Mouse (Mus musculus) heart, embryonic 15.5 days (tissue): Measurements from ENCODE around the gene Adamts5. TPM values are rescaled to one million over a fixed set of nuclear protein-coding genes. Genes with fewer than 3 reads are reported as not detected.
A peak's percentile ranks its signal among the peaks of the same experiment; 100 is the strongest.

ENCODE experiments used
- ATAC-seq: fragments of 200-750 bp; cut with Nextera tagmentation; replicated peaks from 2 replicates; pipeline ENCODE4 v1.8.0; 2017; ENCODE audit warnings: low read depth, moderate TSS enrichment; ENCODE audit not compliant: insufficient number of reproducible peaks, insufficient read depth, low FRiP score
- H3K27ac ChIP-seq: fragments of 300-500 bp; sonication (generic); 2 replicates; pipeline ENCODE4 v1.5.1; 2015; ENCODE audit warnings: mild to moderate bottlenecking, inconsistent platforms
- H3K27me3 ChIP-seq: fragments of 300-500 bp; sonication (generic); 2 replicates; pipeline ENCODE4 v1.6.1; 2015; ENCODE audit warnings: inconsistent platforms
- H3K36me3 ChIP-seq: fragments of 300-500 bp; sonication (generic); 2 replicates; pipeline ENCODE4 v1.6.1; 2015; ENCODE audit warnings: mild to moderate bottlenecking, inconsistent platforms
- H3K4me1 ChIP-seq: fragments of 300-500 bp; sonication (generic); replicated peaks from 2 replicates; pipeline ENCODE4 v1.6.1; 2015; ENCODE audit warnings: inconsistent platforms
- H3K4me2 ChIP-seq: fragments of 300-500 bp; sonication (generic); 2 replicates; pipeline ENCODE4 v1.6.1; 2015; ENCODE audit warnings: inconsistent platforms, mild to moderate bottlenecking, moderate library complexity
- H3K4me3 ChIP-seq: fragments of 300-500 bp; sonication (generic); 2 replicates; pipeline ENCODE4 v1.5.1; 2015; ENCODE audit warnings: mild to moderate bottlenecking, inconsistent platforms
- H3K9ac ChIP-seq: fragments of 300-500 bp; sonication (generic); 2 replicates; pipeline ENCODE4 v1.6.1; 2015; ENCODE audit warnings: mild to moderate bottlenecking, inconsistent platforms
- H3K9me3 ChIP-seq: fragments of 300-500 bp; sonication (generic); replicated peaks from 2 replicates; pipeline ENCODE4 v1.6.1; 2016; ENCODE audit warnings: inconsistent platforms
- WGBS: fragments of 180-500 bp; shearing (Covaris S2); methylation state at CpG from one replicate; pipeline ENCODE4 v1.1.7; 2015; ENCODE audit warnings: mixed read lengths; 5-methylcytosine and 5-hydroxymethylcytosine counted together
- polyA plus RNA-seq: library from polyadenylated mRNA; unstranded; fragments of >200 nt; fragmentation: Nextera tagmentation; extraction: Ambion mirVana; gene quantifications from 2 replicates; pipeline ENCODE4 v1.2.1, GENCODE M21; 2015

The Adamts5 gene
- 3.8 and 5.4 TPM in 2 replicates for polyA plus RNA-seq

DNA sequence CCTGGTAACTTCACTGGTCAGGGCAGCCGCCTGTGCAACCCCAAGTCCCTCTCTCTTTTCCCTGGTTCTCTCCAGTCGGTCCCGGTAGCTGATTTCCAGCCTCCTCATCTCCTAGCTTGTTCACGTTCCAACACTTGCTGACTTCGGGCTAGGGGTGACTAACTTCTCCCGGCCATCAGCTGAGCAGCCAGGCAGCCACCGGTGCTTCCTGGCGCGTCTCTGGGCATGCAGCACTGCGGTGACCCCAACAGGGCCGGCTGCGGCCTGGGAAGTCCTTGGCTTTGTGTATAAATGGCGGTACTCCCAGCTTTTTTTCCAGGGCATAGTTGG, at the start of gene Adamts5:
Gene Adamts5, minus strand, starts transcription at position 248 of the 330 bp plus-strand sequence.
- Histone ChIP-seq H3K4me3 (peak within 1 kb of the TSS; percentile 66), H3K4me2 (peak within 1 kb of the TSS; percentile 97), H3K9me3 (no peaks in the 10 kb centered on the region), H3K9ac (peak within 1 kb of the TSS; percentile 54), H3K36me3 (no peaks in the 10 kb centered on the region), H3K27ac (peak within 1 kb of the TSS; percentile 64), H3K27me3 (peaks cover 8% of the 10 kb centered on the region), H3K4me1 (peaks cover 22% of the 10 kb centered on the region)
- WGBS = 10% methylated on average over 13 of the region's 13 CpGs
- ATAC-seq = no peak

DNA sequence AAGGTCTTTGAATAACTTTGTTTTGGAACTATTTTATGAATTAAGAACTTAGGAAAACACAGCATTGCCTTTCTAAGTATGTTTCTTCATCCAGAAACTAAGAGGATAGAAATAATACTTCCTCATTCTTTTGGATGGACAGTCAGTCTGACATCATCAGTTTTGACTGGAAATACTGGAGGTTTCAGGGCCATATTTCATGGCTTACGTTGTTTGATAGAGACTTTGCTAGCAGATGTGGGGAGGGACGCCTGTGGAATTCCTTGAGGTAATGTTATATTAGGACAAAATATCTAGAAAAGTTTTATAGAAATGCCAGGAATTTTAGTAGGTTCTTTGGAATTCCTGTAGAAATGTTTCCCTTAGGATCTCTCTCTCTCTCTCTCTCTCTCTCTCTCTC, 48.7 kb upstream of the Adamts5 start:
- Histone ChIP-seq H3K9ac (no peak overlapping the region), H3K4me1 (no peaks in the 10 kb centered on the region), H3K36me3 (no peaks in the 10 kb centered on the region), H3K27ac (no peak overlapping the region), H3K9me3 (no peaks in the 10 kb centered on the region), H3K4me2 (no peak overlapping the region), H3K4me3 (no peak overlapping the region), H3K27me3 (no peaks in the 10 kb centered on the region)
- no peak for ATAC-seq
- WGBS = 57% methylated on average over 2 of the region's 2 CpGs

DNA sequence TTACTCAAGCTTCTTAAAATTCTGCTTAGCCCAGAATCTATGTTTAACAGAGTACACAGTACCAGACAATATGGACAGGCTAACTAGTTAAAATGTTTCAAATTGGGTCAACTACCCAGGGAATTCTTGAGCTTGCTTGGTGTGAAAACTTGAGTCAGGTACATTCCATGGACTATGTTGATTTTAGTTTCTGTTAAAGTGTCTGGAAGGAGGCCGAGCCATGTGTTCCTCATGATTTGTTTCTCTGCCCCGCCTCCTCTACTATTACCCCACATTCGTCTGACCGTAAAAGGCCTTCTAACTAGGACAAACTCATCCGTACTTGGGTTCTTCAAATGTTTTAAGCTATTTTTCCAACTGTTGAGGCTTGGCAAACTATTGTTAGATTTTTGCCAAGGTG, 24.4 kb upstream of the Adamts5 start:
- Histone ChIP-seq H3K4me3 (no peak overlapping the region), H3K4me2 (no peak overlapping the region), H3K36me3 (no peaks in the 10 kb centered on the region), H3K4me1 (no peaks in the 10 kb centered on the region), H3K27ac (no peak overlapping the region), H3K9ac (no peak overlapping the region), H3K9me3 (no peaks in the 10 kb centered on the region), H3K27me3 (no peaks in the 10 kb centered on the region)
- 85% methylated on average over 5 of the region's 5 CpGs for WGBS
- ATAC-seq = no peak

DNA sequence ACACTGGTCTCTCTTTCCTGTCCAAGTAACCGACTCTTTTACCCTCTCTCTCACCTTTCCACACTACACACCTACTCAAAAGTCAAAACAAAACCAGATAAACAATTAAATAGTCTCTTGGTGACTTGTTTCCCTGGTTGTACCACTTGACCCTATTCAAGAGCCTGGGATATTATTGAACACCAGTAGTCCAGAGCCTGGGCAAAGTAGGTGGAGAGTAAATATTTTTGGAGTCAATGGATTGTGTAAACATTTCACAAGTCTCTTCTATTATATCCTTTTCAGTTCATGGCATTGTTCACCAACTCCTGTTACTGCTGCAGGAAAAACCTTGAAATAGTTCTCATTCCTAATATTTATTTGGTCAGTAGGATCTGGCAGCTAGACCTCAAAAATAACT, 20.8 kb upstream of the Adamts5 start:
- Histone ChIP-seq H3K27me3 (no peaks in the 10 kb centered on the region), H3K27ac (no peak overlapping the region), H3K4me1 (no peaks in the 10 kb centered on the region), H3K4me2 (no peak overlapping the region), H3K9me3 (no peaks in the 10 kb centered on the region), H3K9ac (no peak overlapping the region), H3K4me3 (no peak overlapping the region), H3K36me3 (no peaks in the 10 kb centered on the region)
- WGBS = 42% methylated on average over 1 of the region's 1 CpGs
- no peak for ATAC-seq

DNA sequence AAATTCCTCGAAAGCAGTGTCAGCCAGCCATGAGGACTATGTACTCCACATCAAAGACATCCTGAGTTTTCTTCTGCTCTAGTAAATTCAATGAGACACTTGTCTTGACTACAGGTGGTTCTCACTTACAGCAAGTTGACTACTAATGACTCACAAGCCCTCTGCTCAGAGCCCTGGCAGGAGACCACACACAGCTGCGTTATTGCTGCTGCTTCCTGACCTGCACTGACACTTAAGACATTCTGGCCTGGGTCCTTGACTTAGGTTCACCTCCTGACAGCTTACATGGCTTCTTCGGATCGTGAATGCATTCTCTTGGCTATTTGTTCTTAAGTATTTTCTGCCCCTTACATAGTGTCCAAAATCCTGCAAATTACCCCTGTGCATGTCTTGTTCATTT, 18.5 kb upstream of the Adamts5 start:
- H3K9me3 ChIP-seq = no peaks in the 10 kb centered on the region
- H3K4me1 ChIP-seq = no peaks in the 10 kb centered on the region
- no peak for ATAC-seq
- no peak overlapping the region for H3K4me2 ChIP-seq
- WGBS = 72% methylated on average over 4 of the region's 4 CpGs
- H3K9ac ChIP-seq = no peak overlapping the region
- no peak overlapping the region for H3K4me3 ChIP-seq
- no peak overlapping the region for H3K27ac ChIP-seq
- no peaks in the 10 kb centered on the region for H3K27me3 ChIP-seq
- H3K36me3 ChIP-seq = no peaks in the 10 kb centered on the region

DNA sequence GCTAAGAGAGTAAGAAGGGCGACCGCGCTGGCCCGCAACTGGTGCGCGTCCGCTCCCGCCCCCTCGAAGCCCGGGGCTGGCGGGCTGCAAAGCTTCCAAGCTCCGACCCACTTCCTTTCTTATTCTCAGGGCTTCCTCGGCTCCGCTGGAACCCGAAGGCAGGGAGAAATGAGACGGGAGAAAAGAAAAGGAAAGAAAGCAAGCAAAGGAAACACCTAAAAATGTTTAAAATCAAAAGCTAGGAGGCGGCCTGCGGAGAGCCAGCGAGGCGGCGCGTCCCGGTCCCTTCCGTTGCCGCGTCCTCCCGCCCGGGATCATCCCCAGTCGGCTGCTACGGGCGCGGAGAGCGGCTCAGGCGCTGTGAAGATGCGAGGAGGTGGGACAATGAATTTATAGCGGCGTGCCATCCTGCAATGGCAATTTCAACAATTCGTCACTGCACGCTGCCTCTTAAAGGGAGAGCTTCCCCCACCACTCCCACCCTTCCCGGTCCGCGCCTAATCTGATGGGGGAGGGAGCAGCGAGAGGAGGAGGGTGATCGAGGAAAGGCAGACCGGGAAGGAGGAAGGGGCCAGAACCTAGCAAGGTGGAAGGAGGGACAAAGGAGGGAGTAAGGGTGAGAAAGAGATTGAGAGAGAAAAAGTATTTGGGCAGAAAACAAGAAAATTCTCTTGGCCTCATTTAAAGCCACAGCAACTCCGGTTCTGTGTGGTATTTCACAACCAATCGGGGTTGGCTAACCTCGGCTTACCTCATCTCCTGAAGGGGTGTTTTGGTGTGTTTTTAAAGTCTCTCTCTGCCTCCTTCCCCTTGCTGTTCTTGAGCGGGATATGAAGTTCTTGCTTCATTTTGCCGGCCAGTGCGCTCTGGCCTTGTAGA, 687 bp downstream of the Adamts5 start:
- H3K9me3 ChIP-seq = no peaks in the 10 kb centered on the region
- peaks cover 22% of the 10 kb centered on the region for H3K4me1 ChIP-seq
- peak overlapping the region; percentile 64 for H3K27ac ChIP-seq
- H3K4me3 ChIP-seq = peak overlapping the region; percentile 66
- ATAC-seq = peak; percentile 51
- H3K4me2 ChIP-seq = peak overlapping the region; percentile 97
- peaks cover 8% of the 10 kb centered on the region for H3K27me3 ChIP-seq
- H3K36me3 ChIP-seq = no peaks in the 10 kb centered on the region
- WGBS = under 1% methylated on average over 51 of the region's 51 CpGs
- peak overlapping the region; percentile 54 for H3K9ac ChIP-seq

DNA sequence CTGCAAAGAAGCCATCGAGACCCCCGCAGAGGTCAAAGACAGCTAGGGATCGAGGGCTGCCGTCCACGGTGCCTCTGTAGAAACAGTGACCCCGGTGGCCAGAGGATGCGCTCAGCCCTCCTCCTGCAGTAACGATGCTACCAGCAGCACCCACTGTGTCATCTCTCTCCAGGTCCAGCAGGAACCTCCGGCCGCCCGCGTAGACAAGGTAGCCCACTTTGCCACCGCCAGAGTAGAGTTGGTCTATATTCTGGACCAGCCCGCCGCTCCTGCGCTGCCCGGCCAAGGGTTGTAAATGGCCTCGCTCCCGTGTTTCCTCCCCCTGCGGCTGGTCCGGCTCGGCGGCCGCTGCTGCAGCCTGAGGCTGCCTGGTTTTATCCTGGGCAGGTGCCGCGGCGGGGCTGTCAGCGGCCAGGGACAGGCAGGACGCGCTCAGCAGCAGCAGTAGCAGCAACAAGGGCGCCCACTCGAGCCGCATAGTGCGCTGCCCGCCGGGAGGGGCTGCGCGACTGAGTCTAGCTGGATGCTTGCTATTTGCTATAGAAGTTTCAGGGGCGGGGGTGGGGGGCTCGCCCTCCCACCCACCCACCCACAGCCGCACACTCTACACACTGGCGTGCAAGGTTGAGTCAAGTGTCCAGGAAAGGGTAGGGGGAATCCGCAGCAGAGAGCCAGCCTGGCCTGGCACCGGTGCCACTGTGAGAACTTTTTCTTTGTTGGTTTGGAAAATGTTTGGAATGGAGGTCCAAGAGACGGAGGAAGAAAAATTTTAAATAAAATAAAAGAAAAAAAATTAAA, 1.6 kb downstream of the Adamts5 start:
- Histone ChIP-seq H3K4me3 (peak overlapping the region; percentile 66), H3K4me2 (peak overlapping the region; percentile 97), H3K9me3 (no peaks in the 10 kb centered on the region), H3K27me3 (peaks cover 8% of the 10 kb centered on the region), H3K27ac (peak overlapping the region; percentile 64), H3K4me1 (peaks cover 22% of the 10 kb centered on the region), H3K9ac (peak overlapping the region; percentile 54), H3K36me3 (no peaks in the 10 kb centered on the region)
- WGBS = 1% methylated on average over 45 of the region's 45 CpGs
- ATAC-seq = peak; percentile 59; the same call in 1 of the 2 replicates

DNA sequence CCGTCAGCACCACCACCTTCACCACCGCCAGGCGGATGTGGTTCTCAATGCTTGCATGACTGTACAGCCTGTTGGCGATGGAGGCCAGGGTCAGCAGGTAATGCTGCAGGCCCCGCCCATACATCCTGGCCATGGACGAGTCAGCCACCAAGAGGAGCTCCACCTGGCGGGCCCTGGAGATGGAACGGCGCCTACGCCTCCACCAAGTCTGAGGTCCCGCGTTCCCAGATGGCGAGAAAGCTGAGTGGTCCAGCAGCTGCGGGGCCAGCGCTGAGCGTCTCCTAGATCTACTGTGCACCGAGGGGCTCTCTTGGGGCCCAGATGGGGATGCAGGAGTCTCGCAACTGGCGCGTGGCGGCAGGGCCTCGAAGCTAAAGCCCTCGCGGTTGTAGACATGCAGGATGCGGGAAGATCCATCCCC, 2.3 kb downstream of the Adamts5 start:
- ATAC-seq = no peak; the same call in 1 of the 2 replicates
- WGBS = 17% methylated on average over 25 of the region's 25 CpGs
- H3K9ac ChIP-seq = peak overlapping the region; percentile 54

DNA sequence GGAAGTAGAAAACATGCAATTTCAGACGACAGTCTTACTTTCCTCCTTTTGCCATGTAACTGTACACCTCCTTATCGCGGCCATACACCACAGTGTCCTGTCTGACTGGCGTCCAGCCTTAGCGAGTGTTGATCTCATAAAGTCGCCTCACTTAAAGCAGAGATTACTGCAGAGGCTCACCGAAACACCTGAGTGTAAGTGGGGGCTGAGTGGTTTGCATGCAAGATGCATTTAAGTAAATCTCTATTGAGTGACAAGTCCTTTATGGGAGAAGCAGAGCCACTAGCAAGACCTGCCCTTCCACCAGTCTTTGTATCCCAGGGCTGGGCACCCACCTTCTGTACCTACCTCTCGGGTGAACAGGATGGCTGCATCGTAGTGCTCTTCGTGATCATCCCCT, 2.8 kb downstream of the Adamts5 start:
- 63% methylated on average over 10 of the region's 10 CpGs for WGBS
- H3K9ac ChIP-seq = no peak overlapping the region; the same call in 1 of the 2 replicates
- ATAC-seq = no peak

More for the DNA sequence above, 2.3 kb downstream of the Adamts5 start:
- Histone ChIP-seq H3K4me1 (peaks cover 22% of the 10 kb centered on the region), H3K27ac (peak overlapping the region; percentile 64), H3K36me3 (no peaks in the 10 kb centered on the region), H3K4me3 (peak overlapping the region; percentile 66), H3K4me2 (peak overlapping the region; percentile 97), H3K9me3 (no peaks in the 10 kb centered on the region), H3K27me3 (peaks cover 8% of the 10 kb centered on the region)

DNA sequence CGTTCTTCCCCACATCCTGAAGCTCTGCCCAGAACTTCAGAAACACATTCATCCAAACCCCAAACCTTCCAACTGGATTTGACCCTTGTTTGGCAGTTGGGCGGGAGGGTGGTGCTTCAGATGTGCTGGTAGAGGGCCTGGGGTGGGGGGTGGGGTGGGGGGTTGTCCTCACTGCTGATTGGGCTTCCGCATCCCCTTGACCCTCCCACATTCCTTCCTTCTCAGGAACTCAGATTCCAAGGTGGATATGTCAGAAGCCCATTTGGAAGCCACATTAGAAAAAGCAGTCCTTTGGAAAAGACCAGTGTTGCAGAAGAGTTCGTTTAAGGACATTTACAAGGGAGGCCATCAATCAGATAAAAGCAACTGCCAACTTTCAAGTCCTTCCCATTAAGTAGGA, 3.2 kb downstream of the Adamts5 start:
- Histone ChIP-seq H3K9me3 (no peaks in the 10 kb centered on the region), H3K4me1 (peaks cover 22% of the 10 kb centered on the region), H3K9ac (no peak overlapping the region), H3K4me2 (peak overlapping the region; percentile 97), H3K27me3 (peaks cover 8% of the 10 kb centered on the region), H3K27ac (peak overlapping the region; percentile 64; the same call in 1 of the 2 replicates), H3K36me3 (no peaks in the 10 kb centered on the region), H3K4me3 (peak overlapping the region; percentile 66)
- ATAC-seq = no peak
- WGBS = 48% methylated on average over 4 of the region's 4 CpGs

More for the DNA sequence above, 2.8 kb downstream of the Adamts5 start:
- H3K4me2 ChIP-seq = peak overlapping the region; percentile 97
- no peaks in the 10 kb centered on the region for H3K9me3 ChIP-seq
- H3K27me3 ChIP-seq = peaks cover 8% of the 10 kb centered on the region
- H3K36me3 ChIP-seq = no peaks in the 10 kb centered on the region
- peak overlapping the region; percentile 66 for H3K4me3 ChIP-seq
- peak overlapping the region; percentile 64; the same call in 1 of the 2 replicates for H3K27ac ChIP-seq
- H3K4me1 ChIP-seq = peaks cover 22% of the 10 kb centered on the region

DNA sequence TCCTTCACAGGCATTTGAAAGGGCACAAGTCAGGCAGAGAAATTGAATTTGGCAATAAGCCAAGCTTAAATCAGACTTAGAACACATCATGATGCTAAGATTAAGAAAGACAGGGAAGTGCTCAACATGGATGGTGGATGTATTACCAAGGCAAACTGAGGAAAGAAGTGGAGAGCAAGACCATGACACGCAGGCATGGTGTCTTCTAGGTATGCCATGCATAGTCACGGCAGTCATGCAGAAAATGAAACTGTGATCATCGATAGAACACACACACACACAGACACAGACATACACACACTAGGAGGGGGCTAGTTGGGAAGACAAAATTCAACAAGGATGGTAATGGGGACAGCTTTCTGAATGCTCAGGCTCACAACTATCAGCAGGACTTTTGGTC, 3.8 kb downstream of the Adamts5 start:
- Histone ChIP-seq H3K4me1 (peaks cover 22% of the 10 kb centered on the region), H3K9me3 (no peaks in the 10 kb centered on the region), H3K4me2 (peak overlapping the region; percentile 97), H3K36me3 (no peaks in the 10 kb centered on the region), H3K27me3 (peaks cover 8% of the 10 kb centered on the region), H3K9ac (no peak overlapping the region), H3K4me3 (peak overlapping the region; percentile 66), H3K27ac (no peak overlapping the region)
- 86% methylated on average over 3 of the region's 3 CpGs for WGBS
- no peak for ATAC-seq
